Mouse (Mus musculus) spleen, adult 2 months (tissue): ENCODE measurements around the gene Serpinb9. TPM values are rescaled to one million over a fixed set of nuclear protein-coding genes. Genes with fewer than 3 reads are reported as not detected.

Source experiments
- DNase-seq, 2 experiments: peaks; one replicate each; pipeline versions ENCODE4 v3.0.0 to v3.0.0-alpha.2; 2012 to 2021; ENCODE audit warnings: low spot score in 2 of 2, low read depth in 1 of 2
- H3K27ac ChIP-seq: fragments of 200-500 bp; 2 replicates; pipeline ENCODE4 v1.5.1; 2012; ENCODE audit warnings: low read length, inconsistent platforms; ENCODE audit not compliant: insufficient read depth
- H3K27me3 ChIP-seq: fragments of 200-500 bp; 2 replicates; pipeline ENCODE4 v1.6.1; 2012; ENCODE audit warnings: mild to moderate bottlenecking, moderate library complexity, low read length, inconsistent platforms; ENCODE audit not compliant: control insufficient read depth, insufficient read depth
- H3K36me3 ChIP-seq: fragments of 200-500 bp; 2 replicates; pipeline ENCODE4 v1.6.1; 2012; ENCODE audit warnings: mild to moderate bottlenecking, low read length, inconsistent platforms; ENCODE audit not compliant: control insufficient read depth, insufficient read depth
- H3K4me1 ChIP-seq: fragments of 200-500 bp; 2 replicates; pipeline ENCODE4 v1.6.1; 2011; ENCODE audit warnings: inconsistent platforms; ENCODE audit not compliant: control insufficient read depth, insufficient read depth, insufficient read length
- H3K4me3 ChIP-seq: fragments of 200-500 bp; 2 replicates; pipeline ENCODE4 v1.5.1; 2011; ENCODE audit warnings: mild to moderate bottlenecking, inconsistent platforms; ENCODE audit not compliant: insufficient read depth, insufficient read length; ENCODE audit errors: extremely low read depth
- CTCF ChIP-seq: fragments of 200-500 bp; IDR thresholded peaks from 2 replicates; pipeline ENCODE4 v1.5.1; 2011; ENCODE audit warnings: mild to moderate bottlenecking, inconsistent platforms; ENCODE audit not compliant: insufficient read depth, insufficient read length, insufficient replicate concordance; ENCODE audit errors: extremely low read depth
- POLR2A ChIP-seq: fragments of 200-500 bp; IDR thresholded peaks from 2 replicates; pipeline ENCODE4 v1.6.1; 2011; ENCODE audit warnings: low read depth, low read length, inconsistent platforms
- WGBS: fragments of 180-500 bp; shearing (Covaris S2); methylation state at CpG from one replicate; pipeline ENCODE4 v1.1.7; 2018; 5-methylcytosine and 5-hydroxymethylcytosine counted together
- polyA plus RNA-seq: library from polyadenylated mRNA; depleted of rRNA; stranded (reverse); fragments of >200 nt; gene quantifications from 2 replicates; pipeline ENCODE4 v1.2.3, GENCODE M21; 2012

Serpinb9 gene
- polyA plus RNA-seq, 1 experiment = 7.0 TPM

GRCm38 (mm10) chr13:32967233-32967632, 35.8 kb upstream of the Serpinb9 start:
- no peak overlapping the region for H3K27ac ChIP-seq

DNA sequence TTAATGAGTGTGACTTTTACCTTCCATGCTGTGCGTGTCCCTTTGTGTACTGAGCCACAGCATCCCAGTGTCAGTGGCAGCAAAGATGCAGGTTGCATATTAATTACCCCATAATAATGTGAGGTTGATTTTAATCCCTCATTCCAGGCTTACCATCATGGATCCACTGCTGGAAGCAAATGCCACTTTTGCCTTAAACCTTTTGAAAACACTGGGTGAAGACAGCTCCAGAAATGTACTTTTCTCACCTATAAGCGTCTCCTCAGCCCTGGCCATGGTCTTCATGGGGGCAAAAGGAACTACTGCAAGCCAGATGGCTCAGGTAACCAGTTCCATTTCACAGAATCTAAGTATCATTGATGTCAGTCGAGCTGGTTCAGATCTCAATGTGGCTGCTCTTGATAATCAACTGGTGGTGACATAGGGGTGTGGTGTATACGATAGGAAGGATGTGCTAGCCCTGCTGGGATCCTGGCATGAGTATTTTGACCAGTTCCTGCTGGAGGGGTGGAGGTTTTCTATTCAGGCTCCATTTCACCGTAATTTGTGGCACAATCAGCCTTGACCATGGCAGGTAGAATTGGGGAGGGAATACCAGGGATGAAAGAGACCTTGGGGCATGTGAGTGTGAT, 34.6 kb upstream of the Serpinb9 start:
- no peak for TF ChIP-seq CTCF
- TF ChIP-seq POLR2A = no peak
- H3K27ac ChIP-seq = no peak overlapping the region; the same call in 1 of the 2 replicates
- H3K36me3 ChIP-seq = peaks cover 2% of the 10 kb centered on the region; the same call in 1 of the 2 replicates
- DNase-seq = no peak
- WGBS = 80% methylated on average over 5 of the region's 5 CpGs
- no peaks in the 10 kb centered on the region for H3K27me3 ChIP-seq
- H3K4me1 ChIP-seq = peaks cover 9% of the 10 kb centered on the region; the same call in 1 of the 2 replicates
- H3K4me3 ChIP-seq = no peak overlapping the region

More at GRCm38 (mm10) chr13:32967233-32967632, 35.8 kb upstream of the Serpinb9 start:
- TF ChIP-seq CTCF = no peak
- no peak for TF ChIP-seq POLR2A
- Histone ChIP-seq H3K4me3 (no peak overlapping the region), H3K4me1 (peaks cover 9% of the 10 kb centered on the region; the same call in 1 of the 2 replicates), H3K27me3 (no peaks in the 10 kb centered on the region), H3K36me3 (peaks cover 2% of the 10 kb centered on the region; the same call in 1 of the 2 replicates)
- no peak for DNase-seq

DNA sequence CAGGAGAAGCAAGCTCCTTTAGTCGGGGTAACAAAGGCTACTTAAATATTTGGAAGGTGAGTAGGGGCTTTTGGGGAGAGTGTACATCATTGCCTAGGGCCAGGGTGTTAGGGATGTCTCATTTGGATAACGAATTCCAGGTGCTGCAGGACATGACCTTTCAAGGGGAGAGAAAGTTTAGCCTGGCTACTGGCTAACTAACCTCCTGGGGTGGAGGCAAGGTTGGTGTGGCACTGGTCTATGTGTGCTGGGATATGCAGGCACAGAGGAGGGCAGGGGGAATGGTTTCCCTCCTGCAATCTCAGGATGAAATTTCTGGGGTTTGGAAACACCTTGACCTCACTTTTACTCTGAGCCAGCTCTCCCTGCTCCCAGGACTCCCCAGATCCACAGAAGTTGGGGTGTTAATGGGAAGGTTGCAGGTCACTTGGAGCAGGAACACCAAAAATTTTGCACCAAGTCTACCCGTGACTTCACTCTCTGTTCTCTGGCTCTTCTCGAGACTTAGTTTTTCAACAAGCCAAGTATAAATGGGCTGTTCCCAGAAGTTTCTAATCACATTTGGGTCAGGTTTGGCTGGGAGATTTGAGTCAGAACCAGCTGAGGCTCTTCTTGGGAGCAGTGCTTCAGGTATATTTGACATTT, 33.9 kb upstream of the Serpinb9 start:
- Histone ChIP-seq H3K36me3 (peaks cover 2% of the 10 kb centered on the region; the same call in 1 of the 2 replicates), H3K4me3 (no peak overlapping the region), H3K27me3 (no peaks in the 10 kb centered on the region), H3K27ac (peak overlapping the region; percentile 33; the same call in 1 of the 2 replicates), H3K4me1 (peaks cover 9% of the 10 kb centered on the region; the same call in 1 of the 2 replicates)
- no peak for DNase-seq
- TF ChIP-seq POLR2A = no peak
- TF ChIP-seq CTCF = no peak
- 84% methylated on average over 4 of the region's 4 CpGs for WGBS

DNA sequence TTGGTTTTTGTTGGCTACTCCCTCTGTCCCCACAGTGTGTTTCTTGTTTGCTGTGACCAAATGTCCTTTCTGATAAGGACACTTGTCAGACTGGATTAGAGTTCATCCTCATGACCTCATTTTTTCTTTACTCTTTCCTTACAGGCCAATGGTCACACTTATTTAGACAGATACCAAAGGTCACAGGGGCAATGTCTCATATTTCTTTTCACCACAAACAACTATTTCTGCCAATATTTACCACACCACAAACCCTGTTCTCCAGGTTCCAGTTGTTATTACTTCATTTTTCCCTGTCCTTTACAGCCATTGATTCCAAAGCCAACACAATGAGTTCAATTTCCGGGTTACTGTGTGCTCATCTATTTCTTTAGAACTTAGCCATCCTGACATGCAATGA, 33.4 kb upstream of the Serpinb9 start:
- Histone ChIP-seq H3K4me3 (no peak overlapping the region), H3K27me3 (no peaks in the 10 kb centered on the region), H3K4me1 (peaks cover 9% of the 10 kb centered on the region; the same call in 1 of the 2 replicates), H3K36me3 (peaks cover 2% of the 10 kb centered on the region; the same call in 1 of the 2 replicates), H3K27ac (no peak overlapping the region)
- 90% methylated on average over 1 of the region's 1 CpGs for WGBS
- DNase-seq = no peak
- TF ChIP-seq CTCF = no peak
- TF ChIP-seq POLR2A = no peak

GRCm38 (mm10) chr13:32970776-32971175, 32.3 kb upstream of the Serpinb9 start:
- no peak overlapping the region for H3K4me3 ChIP-seq
- peaks cover 4% of the 10 kb centered on the region for H3K36me3 ChIP-seq
- DNase-seq = no peak
- H3K27ac ChIP-seq = no peak overlapping the region
- no peaks in the 10 kb centered on the region for H3K27me3 ChIP-seq
- TF ChIP-seq POLR2A (no peak), CTCF (no peak)
- WGBS = 91% methylated on average over 3 of the region's 3 CpGs
- H3K4me1 ChIP-seq = peaks cover 3% of the 10 kb centered on the region; the same call in 1 of the 2 replicates

DNA sequence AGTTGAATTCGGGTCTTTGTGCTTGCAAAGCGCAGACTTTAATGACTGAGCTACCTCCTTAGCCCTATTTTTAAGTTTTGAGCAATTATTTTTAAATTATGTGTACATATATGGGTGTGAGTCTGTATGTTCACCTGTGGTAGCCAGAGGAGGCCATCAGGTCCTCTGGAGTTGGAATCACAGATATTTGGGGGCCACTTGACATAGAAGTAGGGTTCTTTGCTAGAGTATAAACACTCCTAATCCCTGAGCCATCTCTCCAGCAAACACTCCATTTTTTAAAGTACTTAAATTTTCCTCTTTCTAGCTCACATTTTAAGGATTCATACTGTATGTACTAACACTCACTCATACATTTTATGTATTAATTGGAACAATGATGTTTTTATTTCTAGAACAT, 28.8 kb upstream of the Serpinb9 start:
- 87% methylated on average over 2 of the region's 2 CpGs for WGBS
- no peak overlapping the region for H3K4me3 ChIP-seq
- no peak for TF ChIP-seq POLR2A
- TF ChIP-seq CTCF = no peak

More for the DNA sequence above, 28.8 kb upstream of the Serpinb9 start:
- no peaks in the 10 kb centered on the region for H3K27me3 ChIP-seq
- H3K4me1 ChIP-seq = no peaks in the 10 kb centered on the region
- no peak for DNase-seq
- H3K27ac ChIP-seq = no peak overlapping the region
- H3K36me3 ChIP-seq = peaks cover 10% of the 10 kb centered on the region
